Mouse (Mus musculus): ENCODE measurements at regions not wholly inside any gene's neighbourhood (a gene's known extent, or its start where the extent isn't known, plus 50 kb on each side); places are given as distances from the start of the nearest gene placed in this dataset.

DNA sequence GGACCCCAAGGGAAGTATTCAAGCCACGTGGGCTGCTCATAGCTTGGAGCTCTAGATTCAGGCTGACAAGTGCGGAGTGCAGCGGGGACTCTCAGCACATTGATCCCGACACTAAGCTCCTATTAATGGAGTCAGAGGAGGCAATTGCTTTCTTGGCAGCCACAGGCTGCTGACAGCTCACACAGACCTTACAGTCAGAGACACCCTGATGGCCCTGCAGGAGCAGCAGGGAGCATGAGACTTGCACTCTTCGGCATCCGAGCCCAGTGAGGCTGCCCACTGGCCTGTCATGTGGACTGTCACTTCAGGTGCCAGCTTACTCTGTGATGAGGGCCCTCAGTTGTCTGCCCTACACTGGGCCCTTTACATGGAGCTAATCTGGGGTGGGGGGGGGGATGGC is 176.5 kb upstream of the Nlrp1b start:
- no peak for ATAC-seq (ENCODE audit: extremely low read depth, insufficient number of reproducible peaks, low FRiP score, poor library complexity, severe bottlenecking)

GRCm38 (mm10) chr11:71409211-71409765 is 178.8 kb upstream of the Nlrp1b start:
- ATAC-seq (ENCODE audit: extremely low read depth, insufficient number of reproducible peaks, low FRiP score, poor library complexity, severe bottlenecking): no peak

- no peak for ATAC-seq (ENCODE audit: extremely low read depth, insufficient number of reproducible peaks, low FRiP score, poor library complexity, severe bottlenecking)
Observed at GRCm38 (mm10) chr11:71410582-71410981, 180.0 kb upstream of the Nlrp1b start.

GRCm38 (mm10) chr11:71411958-71412357 is 181.4 kb upstream of the Nlrp1b start:
- ATAC-seq (ENCODE audit: extremely low read depth, insufficient number of reproducible peaks, low FRiP score, poor library complexity, severe bottlenecking): no peak

GRCm38 (mm10) chr11:71414403-71415140 is 184.0 kb upstream of the Nlrp1b start:
- ATAC-seq (ENCODE audit: extremely low read depth, insufficient number of reproducible peaks, low FRiP score, poor library complexity, severe bottlenecking): no peak

GRCm38 (mm10) chr11:71415451-71415850 is 184.9 kb upstream of the Nlrp1b start:
- ATAC-seq (ENCODE audit: extremely low read depth, insufficient number of reproducible peaks, low FRiP score, poor library complexity, severe bottlenecking): no peak

DNA sequence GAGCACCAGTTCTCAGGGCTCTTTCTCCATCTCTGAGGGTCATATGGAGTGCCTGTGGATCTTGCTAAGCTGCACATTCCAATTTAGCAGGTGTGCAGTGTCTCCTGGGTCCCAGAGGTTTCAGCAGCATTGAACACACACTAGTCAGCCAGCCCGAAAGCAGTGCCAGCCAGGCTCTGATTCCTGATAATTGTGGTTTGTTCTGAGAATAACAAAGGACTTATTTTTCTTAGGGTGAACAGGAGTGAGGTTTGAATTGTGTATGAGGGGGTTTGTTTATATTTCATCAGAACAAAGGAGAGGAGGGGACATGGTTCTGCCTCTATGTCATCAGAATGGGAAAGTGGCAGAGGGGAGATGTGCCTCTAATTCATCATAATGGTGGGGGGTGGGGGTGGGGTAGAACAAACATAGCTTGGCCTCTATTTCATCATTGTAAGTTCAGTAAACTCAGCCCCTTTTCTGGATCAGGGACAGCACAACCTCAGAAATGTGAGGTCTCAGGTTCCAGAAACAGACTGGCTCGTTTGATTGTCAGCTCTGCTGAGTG is 191.8 kb upstream of the Nlrp1b start:
- ATAC-seq (ENCODE audit: extremely low read depth, insufficient number of reproducible peaks, low FRiP score, poor library complexity, severe bottlenecking): no peak

DNA sequence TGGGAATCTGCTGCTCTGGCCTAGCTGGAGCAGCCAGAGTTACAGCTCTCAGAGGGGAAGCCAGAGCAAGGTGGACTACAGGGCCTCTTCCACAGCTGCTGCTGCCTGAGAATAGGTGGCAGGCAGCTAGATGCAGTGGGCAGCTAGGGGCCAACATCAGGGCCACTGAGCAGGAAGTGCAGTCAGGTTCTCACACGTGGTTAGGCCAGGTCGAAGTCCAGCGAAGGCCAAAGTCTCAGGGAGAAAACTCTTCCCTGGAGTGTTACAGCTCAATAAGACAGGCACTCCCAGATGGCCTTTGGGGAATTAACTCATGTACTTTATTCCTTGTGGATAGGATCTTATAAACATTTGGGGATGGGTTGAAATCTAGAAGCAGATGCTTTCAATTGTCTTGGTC is 192.7 kb upstream of the Nlrp1b start:
- ATAC-seq (ENCODE audit: extremely low read depth, insufficient number of reproducible peaks, low FRiP score, poor library complexity, severe bottlenecking): no peak

DNA sequence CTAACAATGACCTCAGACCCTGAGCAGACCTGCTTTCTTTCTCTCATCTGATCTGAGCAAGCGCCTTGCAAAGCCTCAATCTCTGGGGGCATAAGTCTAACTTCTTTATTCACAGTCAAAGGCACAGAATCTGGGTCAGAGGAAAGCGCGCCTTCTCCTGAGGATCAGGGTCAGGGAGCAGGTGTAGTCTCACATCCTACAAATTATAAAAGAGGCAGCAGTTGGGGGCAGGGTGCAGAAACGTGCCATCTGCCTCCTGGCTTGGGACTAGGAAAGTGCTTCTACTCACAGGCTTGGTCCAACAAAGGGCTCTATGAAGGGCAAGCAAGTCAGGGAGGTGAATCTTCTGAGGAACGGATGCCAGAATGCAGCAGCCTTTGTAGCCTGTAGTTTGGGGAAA is 194.3 kb upstream of the Nlrp1b start:
- no peak for ATAC-seq (ENCODE audit: extremely low read depth, insufficient number of reproducible peaks, low FRiP score, poor library complexity, severe bottlenecking)

DNA sequence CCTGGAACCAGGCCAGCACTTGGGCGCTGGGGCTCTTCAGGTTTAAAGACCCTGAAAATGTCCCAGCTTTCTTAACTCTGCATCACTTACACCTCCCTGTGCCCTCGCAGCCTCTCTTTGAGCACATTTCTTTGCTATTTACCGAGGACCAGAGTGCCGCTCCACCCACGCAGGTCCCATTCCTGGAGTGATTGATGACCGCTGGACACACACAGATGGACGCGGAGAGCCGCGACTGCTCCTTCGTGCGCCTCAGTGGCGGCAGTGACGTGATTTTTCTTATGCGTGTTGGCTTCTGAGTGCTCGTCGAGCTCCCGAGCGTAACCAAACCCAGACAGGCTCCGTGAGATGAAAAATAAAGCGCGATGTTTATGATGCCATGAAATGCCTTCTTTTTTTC is 199.2 kb upstream of the Nlrp1b start:
- ATAC-seq (ENCODE audit: extremely low read depth, insufficient number of reproducible peaks, low FRiP score, poor library complexity, severe bottlenecking): no peak

- no peak for ATAC-seq (ENCODE audit: extremely low read depth, insufficient number of reproducible peaks, low FRiP score, poor library complexity, severe bottlenecking)
Observed at GRCm38 (mm10) chr11:71434241-71434640, 203.7 kb upstream of the Nlrp1b start.

DNA sequence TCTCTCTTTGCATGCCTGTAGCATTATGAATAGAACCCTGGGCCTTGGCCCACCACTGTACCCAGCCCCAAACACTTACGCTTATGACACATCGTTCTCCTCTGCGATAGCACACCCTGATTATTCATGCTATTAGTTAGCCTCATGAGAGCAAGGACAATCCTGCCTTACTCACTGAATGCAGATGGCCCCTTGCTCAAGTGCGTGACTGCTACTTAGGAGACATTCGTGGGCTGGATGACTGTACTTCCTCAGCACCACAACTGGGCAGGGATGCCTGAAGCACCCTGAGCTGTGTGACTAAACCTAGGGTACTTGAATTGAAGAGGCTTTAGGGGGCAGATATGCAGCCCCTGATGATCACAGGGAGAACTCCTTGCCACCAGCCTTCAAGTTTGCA is 204.4 kb upstream of the Nlrp1b start:
- ATAC-seq (ENCODE audit: extremely low read depth, insufficient number of reproducible peaks, low FRiP score, poor library complexity, severe bottlenecking): no peak

DNA sequence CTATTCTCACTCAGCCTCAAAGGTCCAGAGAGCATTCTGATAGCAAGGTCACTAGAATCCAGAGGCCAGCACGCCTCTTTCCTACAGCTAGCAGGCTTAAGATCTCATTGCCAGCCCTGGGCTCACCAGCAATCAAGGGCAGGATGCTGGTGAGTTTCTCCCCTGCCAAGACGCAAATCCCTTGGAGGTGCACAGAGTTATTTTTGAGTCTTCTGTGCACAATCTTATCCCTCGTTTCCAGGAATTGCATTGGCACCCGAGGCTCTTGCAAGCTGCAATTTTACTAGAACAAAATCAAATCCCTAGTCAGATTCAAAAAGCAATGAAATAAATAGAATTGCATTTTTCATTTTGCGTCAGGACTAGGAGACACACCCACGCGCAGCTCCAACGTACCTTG is 205.2 kb upstream of the Nlrp1b start:
- ATAC-seq (ENCODE audit: extremely low read depth, insufficient number of reproducible peaks, low FRiP score, poor library complexity, severe bottlenecking): no peak

GRCm38 (mm10) chr11:71436335-71436734 is 205.8 kb upstream of the Nlrp1b start:
- ATAC-seq (ENCODE audit: extremely low read depth, insufficient number of reproducible peaks, low FRiP score, poor library complexity, severe bottlenecking): no peak

DNA sequence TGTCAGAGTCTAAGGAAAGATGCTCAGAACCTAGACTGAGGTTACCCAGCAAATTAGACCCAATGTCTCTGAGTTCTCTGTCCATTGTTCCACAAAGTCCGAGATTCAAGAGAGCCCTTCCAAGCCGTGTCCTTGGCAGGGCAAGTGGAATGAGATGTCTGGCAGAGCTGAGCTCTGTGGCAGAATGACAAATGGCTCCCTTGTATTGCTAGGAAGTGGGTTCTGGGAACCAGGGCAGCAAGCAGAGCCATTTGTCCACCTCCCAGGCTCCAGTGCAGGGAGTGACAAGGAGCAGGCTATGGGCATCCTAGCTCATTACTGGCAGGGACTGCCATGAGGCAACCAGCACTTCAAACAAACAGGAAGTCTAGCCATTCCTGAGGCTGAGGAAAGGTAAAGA is 206.3 kb upstream of the Nlrp1b start:
- ATAC-seq (ENCODE audit: extremely low read depth, insufficient number of reproducible peaks, low FRiP score, poor library complexity, severe bottlenecking): no peak

GRCm38 (mm10) chr11:71439871-71440270 is 209.3 kb upstream of the Nlrp1b start:
- ATAC-seq (ENCODE audit: extremely low read depth, insufficient number of reproducible peaks, low FRiP score, poor library complexity, severe bottlenecking): no peak

GRCm38 (mm10) chr11:71440392-71440791 is 209.9 kb upstream of the Nlrp1b start:
- no peak for ATAC-seq (ENCODE audit: extremely low read depth, insufficient number of reproducible peaks, low FRiP score, poor library complexity, severe bottlenecking)

GRCm38 (mm10) chr11:71444056-71444455 is 213.5 kb upstream of the Nlrp1b start:
- ATAC-seq (ENCODE audit: extremely low read depth, insufficient number of reproducible peaks, low FRiP score, poor library complexity, severe bottlenecking): no peak

DNA sequence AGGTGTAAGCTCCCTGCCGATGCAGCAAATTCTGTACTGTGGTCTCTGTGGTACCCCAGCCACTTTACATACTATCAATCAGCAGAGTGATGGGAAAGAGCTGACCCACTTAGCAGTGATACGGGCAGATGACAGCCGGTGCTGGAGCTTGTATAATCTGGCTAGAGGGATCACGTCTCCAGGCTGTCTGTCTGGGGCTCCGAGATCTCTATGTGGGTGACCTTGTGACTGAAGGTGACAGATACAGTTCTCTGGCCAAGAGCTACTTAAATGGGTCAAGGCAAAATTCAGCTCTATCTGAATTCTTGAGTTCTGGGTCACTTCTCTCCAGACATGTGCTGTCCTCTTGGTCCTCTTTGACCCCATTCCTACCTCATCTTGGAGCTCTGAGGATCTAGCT is 216.1 kb upstream of the Nlrp1b start:
- no peak for ATAC-seq (ENCODE audit: extremely low read depth, insufficient number of reproducible peaks, low FRiP score, poor library complexity, severe bottlenecking)

DNA sequence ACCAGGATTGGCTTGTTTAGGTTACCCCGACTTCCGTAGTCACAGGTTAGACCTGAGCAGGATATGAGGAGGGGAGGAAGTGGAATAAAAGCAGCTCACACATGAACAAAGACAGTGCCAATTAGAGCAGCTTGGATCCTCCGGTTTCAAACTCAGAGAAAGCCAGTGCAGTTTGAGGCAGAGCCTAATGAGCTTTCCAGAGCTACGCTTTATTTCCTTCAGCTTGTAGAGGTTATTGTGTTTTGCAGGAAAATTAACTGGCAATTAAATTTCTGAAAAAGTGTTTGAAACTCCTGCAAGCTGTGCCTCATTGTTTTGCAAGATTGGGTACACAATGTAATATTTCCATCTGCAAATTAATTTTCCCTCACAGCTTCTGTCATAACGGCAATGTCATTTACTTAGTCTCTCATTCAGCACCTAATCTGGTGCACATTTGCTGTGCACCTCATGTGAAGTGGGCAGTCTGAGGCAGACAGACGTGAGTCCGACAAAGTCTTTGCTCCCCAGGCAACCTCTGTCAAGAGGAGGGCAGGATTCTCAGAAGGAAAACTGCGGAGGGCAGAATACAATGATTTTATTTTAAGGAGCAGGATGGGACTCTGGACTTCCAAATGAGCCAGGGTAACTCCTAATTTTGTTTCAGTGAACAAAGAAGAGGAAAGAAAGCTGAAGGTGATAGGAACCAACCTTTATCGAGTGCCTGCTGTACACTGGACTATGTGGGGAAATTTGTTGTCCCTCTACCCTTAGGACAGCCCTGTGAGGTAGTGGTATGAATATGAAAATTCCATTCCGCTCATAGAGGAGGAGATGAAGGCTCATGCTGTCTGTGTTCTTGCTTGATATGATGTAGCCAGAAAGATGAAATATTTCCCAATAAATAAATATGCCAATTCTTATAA is 217.6 kb upstream of the Nlrp1b start:
- no peak for ATAC-seq (ENCODE audit: extremely low read depth, insufficient number of reproducible peaks, low FRiP score, poor library complexity, severe bottlenecking)
